Mouse (Mus musculus) cortical plate, adult 2 months (tissue): ENCODE data around the gene Smim20.

Experiments
- CTCF ChIP-seq: fragments of 200-500 bp; IDR thresholded peaks from 2 replicates; pipeline ENCODE4 v1.5.1; 2011; ENCODE audit warnings: mild to moderate bottlenecking, control low read depth, low read length; ENCODE audit not compliant: insufficient read depth; ENCODE audit errors: extremely low read depth
- POLR2A ChIP-seq: fragments of 200-500 bp; IDR thresholded peaks from 2 replicates; pipeline ENCODE4 v1.6.1; 2011; ENCODE audit warnings: mild to moderate bottlenecking, low read length, control low read depth; ENCODE audit not compliant: insufficient read depth; ENCODE audit errors: extremely low read depth

DNA sequence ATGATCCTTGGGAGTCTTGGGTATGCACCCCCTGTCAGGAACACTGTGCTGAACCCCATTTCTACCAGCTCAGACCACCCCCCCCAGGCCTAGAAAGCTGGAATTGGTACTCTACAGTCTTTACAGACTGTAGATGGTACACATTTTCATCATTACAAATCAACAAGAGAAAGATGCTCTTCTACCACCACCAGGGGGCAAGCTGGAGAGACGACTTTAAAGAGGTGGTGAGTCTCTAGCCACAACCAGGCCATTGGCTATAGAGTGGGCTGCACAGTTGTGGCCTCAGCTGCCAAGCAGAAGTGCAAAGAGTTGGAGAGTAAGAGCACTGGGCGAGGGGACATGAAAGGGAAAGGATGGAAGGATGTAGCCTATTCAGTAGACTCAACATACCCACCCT, 48.9 kb downstream of the Smim20 start:
- no peak for TF ChIP-seq CTCF
- no peak for TF ChIP-seq POLR2A
